9 mouse cellular contexts compared by ENCODE assay signal in genomic region chr4:94476749-94477399, GRCm38 (mm10).
DNase-seq lines count a peak whose midpoint lies in the region; ATAC-seq lines count a peak whose summit lies in the region.
"Had no signal": no experiment of that assay in that cellular context is flagged by ENCODE, and none has a peak within 500 bp of the region (broad histone marks: within the 10 kb centered on the region; RNA-seq: fewer than 3 reads in every experiment).

No protein-coding gene starts in this region.

- no peak overlapping the region for H3K9ac ChIP-seq in embryonic facial prominence, embryonic 14.5 days (ENCODE audit: low read depth, low read length)
- H3K9ac ChIP-seq: embryonic facial prominence, embryonic 15.5 days had no signal

- no peak for ATAC-seq in embryonic facial prominence, embryonic 14.5 days (ENCODE audit: low read depth)
- peak; percentile 81 for ATAC-seq in CD4-positive, CD25-positive, alpha-beta regulatory T cell, adult 4 months

- WGBS in embryonic facial prominence, embryonic 14.5 days, result 82% methylated on average over 18 of the region's 18 CpGs
- WGBS in embryonic facial prominence, embryonic 10.5 days, result 89% methylated on average over 18 of the region's 18 CpGs

- no peak overlapping the region for H3K4me3 ChIP-seq in embryonic facial prominence, embryonic 14.5 days (ENCODE audit: low read depth, low read length)
- H3K4me3 ChIP-seq in embryonic facial prominence, embryonic 10.5 days, result no peak overlapping the region
- H3K4me3 ChIP-seq: embryonic facial prominence, embryonic 15.5 days had no signal

- intact Hi-C loops in gastrocnemius, postnatal 14 days (cut with DNase I; ENCODE audit: low total_unique reads), result no loop called here

- H3K9me3 ChIP-seq in embryonic facial prominence, embryonic 14.5 days (ENCODE audit: control insufficient read depth, low read length), result no peaks in the 10 kb centered on the region
- no peaks in the 10 kb centered on the region for H3K9me3 ChIP-seq in embryonic facial prominence, embryonic 10.5 days
- H3K9me3 ChIP-seq: embryonic facial prominence, embryonic 15.5 days had no signal

- H3K36me3 ChIP-seq in embryonic facial prominence, embryonic 14.5 days (ENCODE audit: control insufficient read depth, insufficient read depth, low read length), result no peaks in the 10 kb centered on the region
- no peaks in the 10 kb centered on the region for H3K36me3 ChIP-seq in embryonic facial prominence, embryonic 10.5 days (replicated peaks)
- H3K36me3 ChIP-seq: embryonic facial prominence, embryonic 15.5 days had no signal

- no peak overlapping the region for H3K27ac ChIP-seq in embryonic facial prominence, embryonic 14.5 days (replicated peaks; ENCODE audit: low read depth, low read length)
- no peak overlapping the region for H3K27ac ChIP-seq in embryonic facial prominence, embryonic 10.5 days (replicated peaks)
- H3K27ac ChIP-seq: embryonic facial prominence, embryonic 15.5 days had no signal

- H3K27me3 ChIP-seq in embryonic facial prominence, embryonic 14.5 days (replicated peaks; ENCODE audit: control insufficient read depth, insufficient read depth, low read length), result no peaks in the 10 kb centered on the region
- H3K27me3 ChIP-seq in embryonic facial prominence, embryonic 10.5 days (replicated peaks; ENCODE audit: low read depth, poor library complexity, severe bottlenecking), result no peaks in the 10 kb centered on the region
- H3K27me3 ChIP-seq: embryonic facial prominence, embryonic 15.5 days had no signal

- peak; percentile 32 for DNase-seq in embryonic facial prominence, embryonic 14.5 days (ENCODE audit: low spot score)
- no peak for DNase-seq in embryonic facial prominence, embryonic 10.5 days (ENCODE audit: low spot score)
- DNase-seq in gastrocnemius, postnatal 14 days, result peak; percentile 20
- peak; percentile 3 to 21 for DNase-seq in kidney, adult 8-10 months
- DNase-seq in retina, postnatal 1 day, result no peak
- DNase-seq in ovary, postnatal 14 days (ENCODE audit: low spot score), result no peak
- DNase-seq in urinary bladder, postnatal 10 days (ENCODE audit: low spot score), result no peak

- no peak overlapping the region for H3K4me2 ChIP-seq in embryonic facial prominence, embryonic 14.5 days (ENCODE audit: low read depth, low read length)
- H3K4me2 ChIP-seq: embryonic facial prominence, embryonic 15.5 days had no signal

- H3K4me1 ChIP-seq in embryonic facial prominence, embryonic 14.5 days (ENCODE audit: control insufficient read depth, insufficient read depth, low read length), result no peaks in the 10 kb centered on the region
- H3K4me1 ChIP-seq in embryonic facial prominence, embryonic 10.5 days, result no peaks in the 10 kb centered on the region
- H3K4me1 ChIP-seq: embryonic facial prominence, embryonic 15.5 days had no signal

Comparison
In these comparisons a context has a peak if more than half of its experiments do, and no peak if none do; other contexts are left out.
1. DNase-seq: peak in embryonic facial prominence, embryonic 14.5 days (single experiment), gastrocnemius, postnatal 14 days (single experiment) and kidney, adult 8-10 months (2 of 2); none in embryonic facial prominence, embryonic 10.5 days (single experiment), retina, postnatal 1 day (single experiment), ovary, postnatal 14 days (single experiment) and urinary bladder, postnatal 10 days (single experiment).